Mouse (Mus musculus) CD4-positive naive resting alpha-beta T cell, adult 76 days (primary cell): Measurements from ENCODE around the gene Ppm1j. TPM values are rescaled to one million over a fixed set of nuclear protein-coding genes. Genes with fewer than 3 reads are reported as not detected.

Experiments used
- total RNA-seq: library from RNA; stranded (reverse); gene quantifications from one replicate; pipeline ENCODE4 v1.2.4, GENCODE M21; 2023

The Ppm1j gene
- 21.3 TPM for total RNA-seq

GRCm38 (mm10) chr3:104780561-104781420 lies at the start of gene Ppm1j:
TSS of gene Ppm1j (plus strand) at chr3:104781056.

GRCm38 (mm10) chr3:104781471-104781903 lies 631 bp downstream of the Ppm1j start, which contains the start of gene Fam19a3:
TSS of gene Fam19a3 (minus strand) at chr3:104781840.

DNA sequence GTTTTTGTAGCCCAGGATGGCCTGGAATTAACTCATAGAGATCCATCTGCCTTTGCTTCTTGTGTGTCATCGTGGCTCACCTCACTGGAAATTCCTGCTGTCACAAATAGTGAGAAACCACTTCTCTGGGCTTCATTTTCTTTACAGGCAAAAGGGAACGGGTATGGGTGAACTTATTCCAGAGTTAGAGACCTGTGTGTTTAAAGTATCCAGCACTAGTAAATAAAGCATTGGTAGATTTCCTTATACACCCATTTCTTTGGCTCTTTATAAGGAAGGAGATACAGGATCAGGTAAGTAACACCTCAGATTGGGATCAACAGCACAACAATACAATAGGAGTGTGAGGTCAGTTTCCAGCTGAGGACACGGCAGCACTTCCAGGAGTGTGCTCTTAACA lies 7.2 kb downstream of the Ppm1j start, which contains the start of gene Rhoc:
TSS of gene Rhoc (plus strand) at position 301 of the 400 bp plus-strand sequence.

DNA sequence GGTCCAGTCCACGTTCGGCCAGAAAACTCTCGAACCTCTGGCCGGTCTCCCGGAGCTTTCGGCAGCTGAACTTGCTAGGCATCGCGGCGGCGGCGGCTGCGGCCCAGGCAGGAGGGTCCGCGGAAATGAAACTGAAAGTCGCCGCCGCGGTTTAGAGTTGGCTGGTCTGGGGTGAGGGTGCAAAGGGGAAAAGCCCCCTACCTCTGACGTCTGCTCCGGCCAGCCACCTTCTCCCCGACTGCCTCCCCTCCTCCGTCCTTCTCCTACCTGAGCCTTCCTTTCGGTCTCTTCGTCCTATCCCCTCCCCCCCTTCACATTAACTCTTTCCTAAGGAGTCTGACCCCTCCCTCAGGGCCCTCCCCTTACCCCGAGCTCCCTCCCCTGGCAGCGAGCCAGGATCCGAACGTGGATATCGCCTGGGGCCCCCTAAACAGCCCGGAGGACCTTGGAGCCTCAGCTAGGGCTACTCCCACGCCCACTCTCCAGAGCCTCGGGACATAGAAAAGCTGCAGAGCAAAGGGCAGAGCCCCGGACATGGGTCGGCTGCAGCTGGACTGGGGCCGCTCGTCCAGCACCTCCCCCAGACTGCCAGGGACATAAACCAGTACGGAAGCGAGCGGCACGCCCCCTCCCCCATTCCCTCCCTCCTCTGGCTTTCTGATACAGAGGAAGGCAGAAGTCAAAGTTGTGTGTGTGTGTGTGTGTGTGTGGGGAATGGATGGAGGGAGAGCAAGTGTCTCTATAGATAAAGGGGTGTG lies 37.3 kb downstream of the Ppm1j start, which contains the start of gene Mov10:
TSS of gene Mov10 (minus strand) at position 573 of the 758 bp plus-strand sequence.

Other genes starting within 250 kb of the Ppm1j start
- gene Slc16a1, start 142.4 kb upstream of the Ppm1j start, total RNA-seq = 35.4 TPM
- 0.79 TPM for gene Fam19a3, start 784 bp downstream of the Ppm1j start, total RNA-seq
- gene Rhoc, start 7.3 kb downstream of the Ppm1j start, total RNA-seq = 3.9 TPM
- 36.3 TPM for gene Mov10, start 37.5 kb downstream of the Ppm1j start, total RNA-seq
- gene St7l, start 82.9 kb downstream of the Ppm1j start, total RNA-seq = 26.5 TPM
- gene Capza1, start 83.4 kb downstream of the Ppm1j start, total RNA-seq = 162 TPM
- gene Wnt2b, start 180.9 kb downstream of the Ppm1j start, total RNA-seq = not detected